Mouse (Mus musculus): ENCODE measurements at regions not wholly inside any gene's neighbourhood (a gene's known extent, or its start where the extent isn't known, plus 50 kb on each side); places are given as distances from the start of the nearest gene placed in this dataset.

DNA sequence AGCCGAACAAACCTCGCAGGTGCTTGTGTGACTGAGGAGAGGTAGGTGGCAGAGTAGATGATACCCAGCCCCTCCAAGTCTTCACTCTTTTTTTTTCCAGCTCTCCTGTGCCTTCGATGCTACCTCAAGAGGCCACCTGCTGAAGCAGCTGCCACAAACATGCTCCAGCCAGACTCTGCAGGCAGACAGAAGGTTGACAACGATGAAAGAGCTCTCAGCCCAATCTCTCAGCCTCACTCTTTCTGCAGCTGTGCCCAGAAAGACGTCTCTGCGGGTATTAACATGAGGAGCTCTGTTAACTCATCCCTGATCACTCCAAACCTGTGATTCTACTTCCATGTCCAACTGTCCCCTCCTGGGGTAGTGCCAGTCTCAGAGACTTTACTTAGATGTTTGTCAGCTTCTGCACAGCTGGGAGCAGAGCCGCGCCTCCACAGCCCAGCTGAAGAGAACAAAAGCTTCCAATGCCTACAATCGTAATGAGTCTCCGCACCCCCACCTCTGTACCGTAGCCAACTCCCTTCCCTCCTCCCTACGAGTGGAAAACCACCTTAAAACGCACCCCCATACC lies 2512.8 kb upstream of the 5930422O12Rik start:
- TF ChIP-seq CTCF (IDR thresholded peaks at IDR 0.05; ENCODE audit: extremely low read depth, insufficient read depth, insufficient read length, insufficient replicate concordance) (no peak), POLR2A (IDR thresholded peaks at IDR 0.05; ENCODE audit: low read depth, low read length) (no peak)

Measured in spleen, adult 2 months (tissue).